Mouse (Mus musculus) erythroblast, embryonic 14.5 days (primary cell): Measurements from ENCODE around the gene Slc24a3.

Experiments used
- GATA1 ChIP-seq: IDR thresholded peaks from 2 replicates; pipeline ENCODE4 v1.6.1; 2012; ENCODE audit warnings: low read length, inconsistent platforms, mixed read lengths
- TAL1 ChIP-seq: IDR thresholded peaks from 3 replicates; pipeline ENCODE4 v1.6.1; 2012; ENCODE audit warnings: low read length, inconsistent platforms, mixed read lengths

- TF ChIP-seq TAL1, result no peak
- TF ChIP-seq GATA1, result no peak
Observed at GRCm38 (mm10) chr2:145326544-145326943, 159.0 kb downstream of the Slc24a3 start.
